Mouse (Mus musculus) ES-Bruce4 (cell line): ENCODE measurements around the gene Lta.

ENCODE experiments used
- CTCF ChIP-seq: IDR thresholded peaks from one replicate; pipeline ENCODE4 v1.8.1; 2011; ENCODE audit warnings: low read depth, low read length
- EP300 ChIP-seq: IDR thresholded peaks from 2 replicates; pipeline ENCODE4 v1.6.1; 2011; ENCODE audit warnings: low read depth, low read length; ENCODE audit not compliant: insufficient read depth

GRCm38 (mm10) chr17:35200398-35200797 lies 4.8 kb downstream of the Lta start:
- TF ChIP-seq CTCF (no peak), EP300 (no peak)
